Mouse (Mus musculus): Measurements from ENCODE around the gene Rab15.

DNA sequence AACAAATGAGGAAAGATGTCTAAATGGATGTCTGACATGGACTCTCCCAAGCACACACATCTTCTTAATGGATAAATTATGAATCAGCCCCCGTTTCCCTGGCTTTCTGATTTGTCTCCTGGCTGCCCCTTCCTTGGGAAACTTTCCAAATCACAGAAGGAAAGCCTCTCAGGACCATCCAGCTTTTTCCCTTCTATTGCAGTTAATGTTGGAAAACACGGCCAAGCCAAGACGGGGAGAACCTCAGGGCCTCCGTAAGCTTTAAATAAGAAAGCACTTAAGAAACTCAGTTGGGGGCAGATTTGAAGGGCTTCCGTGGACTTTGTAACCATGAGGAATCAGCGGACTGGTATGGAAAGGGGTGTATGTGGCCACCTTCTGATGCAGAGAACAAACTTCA is 2.9 kb downstream of the Rab15 start:
- TF ChIP-seq CTCF (IDR thresholded peaks at IDR 0.05; ENCODE audit: extremely low read depth, insufficient read length, insufficient replicate concordance, low read depth, low read length) (no peak), POLR2A (IDR thresholded peaks at IDR 0.05; ENCODE audit: low read depth, low read length) (no peak)
